Comparison of ENCODE assay signal across 12 mouse cellular contexts in genomic region chr8:87473940-87474339, GRCm38 (mm10). TPM values are rescaled to one million over a fixed set of nuclear protein-coding genes. Genes with fewer than 3 reads are reported as not detected.
DNase-seq lines count a peak whose midpoint lies in the region; ATAC-seq lines count a peak whose summit lies in the region.
"Had no signal": no experiment of that assay in that cellular context is flagged by ENCODE, and none has a peak within 500 bp of the region (broad histone marks: within the 10 kb centered on the region; RNA-seq: fewer than 3 reads in every experiment).

No protein-coding gene starts in this region.

- no peak overlapping the region for H3K9ac ChIP-seq in forebrain, embryonic 15.5 days (replicated peaks)
- peak overlapping the region; percentile 65; the same call in 1 of the 2 replicates for H3K9ac ChIP-seq in midbrain, embryonic 12.5 days (replicated peaks)
- H3K9ac ChIP-seq: lung, embryonic 15.5 days had no signal

- peaks cover 45% of the 10 kb centered on the region for H3K4me1 ChIP-seq in forebrain, embryonic 15.5 days
- peaks cover 44% of the 10 kb centered on the region for H3K4me1 ChIP-seq in midbrain, embryonic 12.5 days

- peaks cover 58% of the 10 kb centered on the region for H3K27me3 ChIP-seq in forebrain, embryonic 15.5 days
- H3K27me3 ChIP-seq in midbrain, embryonic 12.5 days: peaks cover 62% of the 10 kb centered on the region

- 25% methylated on average over 2 of the region's 2 CpGs for WGBS in forebrain, embryonic 15.5 days
- WGBS in midbrain, embryonic 12.5 days: 28% methylated on average over 2 of the region's 2 CpGs

- peak overlapping the region; percentile 92 for H3K4me3 ChIP-seq in forebrain, embryonic 15.5 days
- H3K4me3 ChIP-seq in midbrain, embryonic 12.5 days: peak overlapping the region; percentile 68

- H3K9me3 ChIP-seq in forebrain, embryonic 15.5 days: no peaks in the 10 kb centered on the region
- H3K9me3 ChIP-seq in midbrain, embryonic 12.5 days: no peaks in the 10 kb centered on the region
- H3K9me3 ChIP-seq: lung, embryonic 15.5 days had no signal

- no peak for ATAC-seq in forebrain, embryonic 15.5 days (replicated peaks)
- no peak for ATAC-seq in midbrain, embryonic 12.5 days (ENCODE audit: low FRiP score, low read depth)

- H3K36me3 ChIP-seq in forebrain, embryonic 15.5 days: no peaks in the 10 kb centered on the region
- no peaks in the 10 kb centered on the region for H3K36me3 ChIP-seq in midbrain, embryonic 12.5 days
- H3K36me3 ChIP-seq: lung, embryonic 15.5 days had no signal

- H3K4me2 ChIP-seq in forebrain, embryonic 15.5 days (replicated peaks): peak overlapping the region; percentile 99; the same call in 1 of the 2 replicates
- peak overlapping the region; percentile 91 for H3K4me2 ChIP-seq in midbrain, embryonic 12.5 days (replicated peaks)

- DNase-seq in cerebellum, adult 11 months: peak; percentile 50
- no peak for DNase-seq in cerebellum, adult 8-10 months
- DNase-seq in cerebellum, adult 18-20 months: peak; percentile 55 to 65
- no peak for DNase-seq in thymus, postnatal 0 days (ENCODE audit: low spot score)
- DNase-seq in urinary bladder, postnatal 14 days (ENCODE audit: low spot score): no peak
- no peak for DNase-seq in ovary, postnatal 14 days (ENCODE audit: low spot score)
- DNase-seq: adrenal gland, postnatal 25 days; kidney, adult 2 months; spleen, adult 18-20 months had no signal

- H3K27ac ChIP-seq in forebrain, embryonic 15.5 days (replicated peaks): no peak overlapping the region
- no peak overlapping the region for H3K27ac ChIP-seq in midbrain, embryonic 12.5 days (replicated peaks)
- H3K27ac ChIP-seq: lung, embryonic 15.5 days had no signal

RNA-seq across cellular contexts. Expression of gene Cbln1, which starts 1.5 kb away (rescaled TPM):
- polyA plus RNA-seq in forebrain, embryonic 15.5 days (2015; fragmentation: Nextera tagmentation; extraction: Ambion mirVana): 5.7 and 10.6 TPM in 2 replicates
- polyA plus RNA-seq in midbrain, embryonic 12.5 days (2016; fragmentation: Nextera tagmentation; extraction: Ambion mirVana): 9.9 and 10.6 TPM in 2 replicates
- 0.08 TPM in 1 of 2 replicates, not detected in the other for polyA plus RNA-seq in thymus, postnatal 0 days (2015; fragmentation: Nextera tagmentation; extraction: Ambion mirVana)
- polyA plus RNA-seq: lung, embryonic 15.5 days had no signal

Comparison
In these comparisons a context has a peak if more than half of its experiments do, and no peak if none do; other contexts are left out.
1. DNase-seq: peak in cerebellum, adult 11 months (single experiment) and cerebellum, adult 18-20 months (2 of 2); none in cerebellum, adult 8-10 months (single experiment), thymus, postnatal 0 days (single experiment), urinary bladder, postnatal 14 days (single experiment) and ovary, postnatal 14 days (single experiment).